Mouse (Mus musculus): ENCODE data around the gene Ankrd9. TPM values are rescaled to one million over a fixed set of nuclear protein-coding genes. Genes with fewer than 3 reads are reported as not detected.

Gene Ankrd9
- polyA plus RNA-seq (2012; rRNA removed) = 53.1 and 58.5 TPM in 2 replicates

GRCm38 (mm10) chr12:110978607-110979406 lies at the start of gene Ankrd9:
TSS of gene Ankrd9 (minus strand) at chr12:110979040.

Other genes with a start within 250 kb of the Ankrd9 start
- gene Wdr20, start 241.1 kb downstream of the Ankrd9 start, polyA plus RNA-seq (2012; rRNA removed) = 14.8 and 17.0 TPM in 2 replicates
- gene Mok, start 138.1 kb downstream of the Ankrd9 start, polyA plus RNA-seq (2012; rRNA removed) = 7.0 and 7.1 TPM in 2 replicates
- 8.8 and 9.4 TPM in 2 replicates for gene Zfp839, start 128.8 kb downstream of the Ankrd9 start, polyA plus RNA-seq (2012; rRNA removed)
- gene Cinp, start 89.9 kb downstream of the Ankrd9 start, polyA plus RNA-seq (2012; rRNA removed) = 56.8 and 73.0 TPM in 2 replicates
- 13.1 and 15.7 TPM in 2 replicates for gene Tecpr2, start 89.8 kb downstream of the Ankrd9 start, polyA plus RNA-seq (2012; rRNA removed)
- gene Rcor1, start 60.3 kb upstream of the Ankrd9 start, polyA plus RNA-seq (2012; rRNA removed) = 6.5 and 7.8 TPM in 2 replicates
- 22.4 and 23.1 TPM in 2 replicates for gene Traf3, start 187.3 kb upstream of the Ankrd9 start, polyA plus RNA-seq (2012; rRNA removed)
- not detected in 2 replicates for gene 4930595D18Rik, start 205.5 kb upstream of the Ankrd9 start, polyA plus RNA-seq (2012; rRNA removed)